Mouse (Mus musculus) right cerebral cortex, postnatal 14 days (tissue): ENCODE measurements around the gene Rmi2.
"Not testable (repeated sequence)": the region's sequence is repeated elsewhere in the genome, so short reads cannot be mapped to it uniquely, and the experiment has no call there.

ENCODE experiments used
- DNase-seq: peaks from one replicate; pipeline ENCODE4 v3.0.0; 2022

The Rmi2 gene

DNA sequence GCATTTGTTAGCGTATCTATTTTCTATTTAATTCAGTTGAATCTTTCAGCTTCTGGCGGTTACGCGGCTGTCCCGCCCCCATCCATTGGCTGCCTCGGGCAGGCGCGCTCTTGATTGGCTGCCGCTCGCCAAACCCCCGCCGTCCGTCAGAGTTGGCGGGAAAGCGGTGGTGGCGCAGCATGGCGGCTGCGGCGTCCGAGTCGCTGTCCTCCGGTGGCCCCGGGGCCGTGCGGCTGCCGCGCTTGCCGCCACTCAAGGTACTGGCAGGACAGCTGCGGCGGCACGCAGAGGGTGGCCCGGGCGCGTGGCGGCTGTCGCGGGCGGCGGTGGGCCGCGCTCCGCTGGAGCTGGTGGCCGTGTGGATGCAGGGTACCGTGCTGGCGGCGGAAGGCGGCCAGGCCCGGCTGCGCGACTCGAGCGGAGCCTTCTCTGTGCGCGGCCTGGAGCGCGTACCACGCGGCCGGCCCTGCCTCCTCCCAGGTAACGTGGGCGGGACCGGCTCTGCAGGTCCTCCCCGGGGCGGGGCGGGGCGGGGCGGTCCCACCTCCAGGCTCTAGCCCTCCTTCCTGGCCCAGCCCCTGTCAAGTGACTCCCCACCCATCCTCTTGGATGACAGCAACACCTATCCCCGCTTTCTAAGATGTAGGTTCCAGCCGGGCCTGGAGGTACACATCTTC lies at the start of gene Rmi2:
Gene Rmi2, plus strand, starts transcription at position 149 of the 677 bp plus-strand sequence.
- peak; percentile 84 for DNase-seq

DNA sequence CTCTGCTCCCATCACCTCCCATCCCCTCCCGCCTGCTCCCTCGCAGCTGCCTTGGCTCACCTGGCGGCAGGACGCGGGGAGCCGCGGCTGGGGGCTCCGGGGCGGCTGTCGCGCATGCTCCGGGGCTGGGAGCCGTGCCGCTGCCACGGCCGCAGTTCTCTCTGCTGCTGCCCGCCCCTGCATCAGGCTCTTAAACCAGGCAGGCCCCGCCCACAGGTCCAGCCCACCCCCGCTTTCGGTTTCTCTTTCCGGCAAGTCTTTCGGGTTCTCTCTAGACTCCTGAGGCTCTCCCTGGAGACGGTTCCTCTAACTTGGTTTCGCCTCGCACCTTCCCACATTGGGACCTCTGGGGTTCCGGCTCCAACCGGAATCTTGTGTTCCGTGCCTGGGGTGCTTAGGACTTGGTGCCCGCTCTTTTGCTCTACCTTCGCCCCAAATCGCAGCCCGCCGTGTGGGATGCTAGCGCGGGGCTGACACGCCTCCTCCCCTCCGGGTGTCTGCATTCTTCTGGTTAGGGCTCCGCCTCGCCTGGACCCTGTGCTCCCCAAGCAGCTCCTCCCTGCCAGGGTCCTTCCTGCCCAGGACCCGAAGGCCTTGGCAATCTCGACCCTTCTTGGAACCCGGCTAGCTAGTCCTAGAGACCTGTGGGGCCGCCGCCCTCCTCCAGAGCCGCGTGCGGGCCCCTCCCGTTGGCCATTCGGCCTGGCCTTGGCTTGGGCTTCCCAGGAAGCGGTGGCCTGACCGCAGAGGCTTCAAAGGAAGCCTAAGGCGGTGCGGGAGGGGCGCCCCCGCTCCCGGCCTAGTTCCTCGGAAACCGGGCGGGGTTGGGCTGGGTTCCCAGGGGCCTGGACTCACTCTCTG lies 49.3 kb upstream of the Rmi2 start, which contains the start of gene Socs1:
Gene Socs1, minus strand, starts transcription at position 166 of the 861 bp plus-strand sequence.
- DNase-seq = peak; percentile 78

DNA sequence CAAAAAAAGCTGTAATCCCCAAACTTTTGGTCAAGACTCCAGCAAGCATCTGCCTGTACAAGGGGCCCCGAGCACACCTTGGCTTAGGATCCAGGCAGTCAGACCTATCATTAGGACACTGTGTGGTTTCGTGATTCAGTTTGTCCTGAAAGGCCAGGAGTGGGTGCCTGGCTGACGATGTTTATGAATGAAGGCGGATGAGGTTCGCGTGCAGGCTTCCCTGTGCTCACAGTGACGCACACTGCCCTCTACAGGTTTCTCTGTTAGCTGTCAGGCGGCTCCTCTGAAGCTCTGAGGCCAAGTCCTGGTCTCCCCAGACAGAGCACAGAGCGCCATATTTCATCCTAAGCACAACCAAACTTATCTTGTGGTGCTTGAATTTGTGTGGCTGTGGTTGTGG lies 48.6 kb upstream of the Rmi2 start:
- peak; percentile 80 for DNase-seq

DNA sequence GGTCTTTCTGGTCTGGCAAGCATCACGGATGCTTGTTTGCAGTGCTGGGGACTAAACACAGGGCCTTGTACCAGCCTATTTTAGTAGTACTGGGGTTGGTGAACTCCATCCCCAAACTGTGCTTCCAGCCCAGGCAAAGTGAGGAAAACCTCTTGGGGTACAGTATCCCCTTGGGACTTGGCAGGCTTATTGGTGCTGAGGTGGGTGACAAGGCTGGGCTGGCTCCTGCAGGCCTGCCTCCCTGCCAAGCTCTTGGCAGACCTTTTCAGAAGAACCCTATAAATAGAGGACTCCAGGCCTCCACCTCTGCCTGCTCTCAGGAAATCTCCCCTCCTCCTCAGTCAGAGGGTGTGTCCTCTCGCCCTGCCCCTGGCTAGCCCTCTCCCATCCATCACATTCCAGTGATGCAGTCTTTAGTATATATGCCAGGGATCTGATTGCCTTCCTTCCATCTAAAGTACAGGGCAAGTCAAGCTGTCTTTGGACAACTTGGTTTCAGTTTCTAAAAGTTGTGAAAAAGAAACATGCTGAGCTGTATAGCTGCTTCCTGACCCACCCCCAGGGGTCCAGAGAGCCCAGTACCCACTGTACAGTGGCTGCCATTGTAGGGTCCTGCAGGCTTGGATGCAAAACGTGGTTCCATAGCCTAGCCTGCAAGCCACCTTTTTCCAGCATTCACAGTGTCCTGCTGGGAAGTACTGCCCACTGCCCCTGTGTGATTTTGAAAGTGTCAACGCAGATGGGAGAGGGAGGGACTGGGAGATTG lies 47.9 kb upstream of the Rmi2 start:
- no peak for DNase-seq

DNA sequence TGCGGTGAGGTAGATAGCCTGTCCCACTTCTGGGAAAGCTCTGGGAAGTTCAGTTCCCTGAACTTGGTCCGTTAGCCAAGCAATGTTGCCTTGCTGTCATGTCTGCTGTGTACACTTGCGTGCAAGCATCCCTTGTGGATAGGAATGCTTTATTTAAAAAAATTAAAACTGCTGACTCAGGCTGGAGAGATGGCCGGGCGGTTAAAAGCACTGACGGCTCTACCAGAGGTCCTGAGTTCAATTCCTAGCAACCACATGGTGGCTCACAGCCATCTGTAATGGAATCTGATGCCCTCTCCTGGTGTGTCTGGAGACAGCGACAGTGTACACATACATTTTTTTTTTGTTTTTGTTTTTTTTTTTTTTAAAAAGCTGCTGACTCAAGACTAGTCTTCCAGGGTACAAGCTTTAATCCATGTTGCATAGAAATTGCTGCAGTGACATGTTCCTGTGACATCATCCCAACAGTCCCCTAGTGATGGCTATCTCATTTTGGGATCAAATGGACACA lies 47.3 kb upstream of the Rmi2 start:
- no peak for DNase-seq

DNA sequence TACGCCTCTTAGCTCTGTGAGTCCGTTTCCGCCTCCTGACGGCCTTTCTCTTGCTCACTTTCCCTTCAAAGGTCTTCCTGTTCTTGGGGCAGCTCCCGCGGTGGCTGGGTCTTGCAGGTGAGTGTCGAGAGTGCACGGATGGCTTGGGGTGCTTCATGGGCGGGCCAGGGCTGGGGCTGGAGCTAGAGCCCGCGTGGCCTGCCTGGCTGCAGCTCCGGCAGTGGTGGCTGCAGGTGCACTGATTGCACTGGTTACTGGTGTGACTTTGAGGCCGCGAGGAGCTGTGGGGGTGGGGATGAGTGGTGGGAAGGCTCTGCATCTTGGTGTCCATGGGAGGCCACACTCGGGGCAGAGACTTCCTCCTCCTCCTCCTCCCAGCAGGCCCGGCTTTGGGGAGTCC lies 46.6 kb upstream of the Rmi2 start, which contains the start of gene Tnp2:
Gene Tnp2, minus strand, starts transcription at position 390 of the 400 bp plus-strand sequence.
- DNase-seq = no peak

DNA sequence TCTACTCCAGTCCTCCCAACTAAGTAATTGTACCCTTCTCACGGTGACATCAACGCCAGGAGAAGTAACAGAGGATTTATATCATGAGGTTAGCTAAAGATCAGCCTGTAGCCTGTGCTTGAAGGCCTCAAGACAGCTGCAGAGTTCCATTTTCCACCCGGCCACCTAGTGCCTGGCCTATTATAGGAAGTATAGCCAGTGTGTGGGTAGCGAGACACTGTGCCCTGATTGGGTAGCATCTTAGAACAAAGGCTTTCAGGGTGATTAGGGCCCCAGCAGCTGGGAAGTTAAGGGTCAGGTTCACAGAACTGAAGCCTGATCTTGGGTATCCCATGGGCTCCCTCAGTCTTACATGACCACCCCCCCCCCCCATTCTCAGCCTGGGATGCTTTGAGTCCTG lies 46.0 kb upstream of the Rmi2 start:
- no peak for DNase-seq

DNA sequence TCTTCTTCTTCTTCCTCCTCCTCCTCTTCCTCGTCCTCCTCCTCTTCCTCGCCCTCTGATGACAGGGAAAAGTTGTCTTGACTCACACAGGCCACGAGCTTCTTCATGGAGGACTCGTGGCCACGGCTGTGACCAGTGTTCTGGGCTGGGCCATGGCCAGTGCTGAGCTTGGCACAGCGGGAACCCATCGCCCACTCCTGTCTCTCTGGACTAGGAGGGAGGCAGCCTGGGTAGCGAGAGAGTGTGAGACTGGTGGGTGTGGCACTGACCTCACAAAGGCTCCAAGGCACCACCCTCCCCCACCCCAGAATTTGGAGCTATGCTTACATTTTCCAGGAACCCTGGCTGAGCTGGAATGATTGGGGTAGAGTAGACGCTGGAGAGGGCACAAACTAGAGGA lies 44.2 kb upstream of the Rmi2 start, which contains the start of gene Prm3:
Gene Prm3, minus strand, starts transcription at position 213 of the 400 bp plus-strand sequence.
- DNase-seq = no peak

DNA sequence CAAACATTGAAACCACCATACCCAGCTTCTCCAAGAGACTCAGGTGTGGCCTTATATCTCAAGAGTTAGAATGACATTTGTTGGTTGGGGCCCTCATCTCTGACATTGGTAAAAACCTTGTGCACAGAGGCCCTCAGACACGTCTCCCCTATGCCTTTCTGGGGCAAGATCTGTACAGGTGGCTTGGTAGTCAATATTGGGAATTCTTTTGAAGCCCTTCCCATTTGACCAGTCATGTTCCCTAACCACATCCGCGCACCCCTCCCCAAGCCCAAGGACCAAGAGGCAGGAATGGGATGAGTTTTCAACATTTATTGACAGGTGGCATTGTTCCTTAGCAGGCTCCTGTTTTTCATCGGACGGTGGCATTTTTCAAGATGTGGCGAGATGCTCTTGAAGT lies 38.8 kb upstream of the Rmi2 start, which contains the start of gene Prm2:
Gene Prm2, minus strand, starts transcription at position 101 of the 400 bp plus-strand sequence.
- no peak for DNase-seq

DNA sequence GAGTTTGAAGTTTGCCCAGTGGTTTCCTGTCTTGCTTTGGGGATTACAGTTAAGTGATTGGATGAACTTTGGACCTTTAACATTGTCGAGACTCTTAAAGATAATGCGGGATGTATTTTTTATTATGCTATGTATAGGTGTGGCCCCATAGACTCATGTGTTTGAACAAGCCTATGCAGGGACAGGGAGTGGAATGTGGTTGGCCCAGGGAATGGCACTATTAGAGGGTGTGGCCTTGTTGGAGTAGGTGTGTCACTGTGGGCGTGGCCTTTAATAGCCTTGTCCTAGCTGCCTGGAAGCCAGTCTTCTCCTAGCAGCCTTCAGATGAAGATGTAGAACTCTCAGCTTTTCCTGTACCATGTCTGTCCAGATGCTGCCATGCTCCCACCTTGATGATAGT lies 32.4 kb upstream of the Rmi2 start:
- DNase-seq = not testable (repeated sequence)

DNA sequence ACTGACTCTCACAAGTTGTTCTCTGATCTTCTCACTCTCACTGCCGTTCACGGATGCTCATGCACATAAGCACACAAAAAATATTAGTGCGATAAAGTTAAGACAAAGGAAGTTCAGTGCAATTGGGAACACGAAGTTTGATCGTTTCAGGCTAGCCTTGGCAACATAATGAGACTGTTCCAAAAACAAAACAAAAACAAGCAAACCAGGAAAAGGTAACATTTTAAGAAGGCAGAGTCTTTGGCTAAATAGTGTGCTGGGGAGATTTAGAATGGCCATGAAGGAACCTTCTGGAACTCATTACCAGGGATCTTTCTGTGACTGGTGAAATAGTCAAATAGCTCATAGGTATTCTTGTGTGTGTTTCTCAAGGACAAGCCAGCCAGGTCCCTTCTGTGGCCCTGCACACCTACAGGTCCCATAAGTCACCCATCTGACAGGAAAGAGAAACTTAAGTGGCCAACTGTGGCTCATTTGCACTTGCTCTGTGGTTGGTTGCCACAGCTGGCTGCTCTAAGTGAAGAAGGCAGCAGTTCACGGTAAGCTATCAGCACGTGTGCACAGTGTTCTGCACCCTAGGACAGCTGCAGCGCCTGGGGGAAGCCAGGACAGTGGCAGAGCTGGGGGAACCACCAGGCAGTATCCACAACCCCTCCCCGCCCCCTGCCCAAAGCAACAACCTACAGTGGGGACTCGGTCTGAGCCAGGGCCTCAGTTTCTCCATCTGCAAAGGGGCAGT lies 28.9 kb upstream of the Rmi2 start, which contains the start of gene Prm1:
Gene Prm1, minus strand, starts transcription at position 51 of the 739 bp plus-strand sequence.
- DNase-seq = no peak

DNA sequence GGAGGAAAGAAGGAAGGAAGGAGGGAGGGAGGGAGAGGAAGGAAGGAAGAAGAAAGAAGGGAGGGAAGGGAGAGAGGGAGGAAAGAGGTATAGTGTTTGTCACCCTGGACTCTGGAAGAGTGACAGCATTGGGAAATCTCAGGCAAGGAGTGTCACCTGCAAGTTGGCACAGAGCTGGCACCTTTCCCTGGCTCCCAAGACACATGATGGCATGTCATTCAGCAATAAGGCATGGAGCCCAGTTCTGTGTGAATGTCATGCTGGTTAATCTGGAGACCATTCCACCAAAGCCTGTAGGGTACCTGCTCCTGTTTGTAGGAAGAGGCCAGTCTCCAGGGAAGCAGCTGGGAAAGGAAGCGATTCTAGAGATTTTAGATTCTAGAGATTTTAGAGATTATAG lies 24.5 kb upstream of the Rmi2 start:
- DNase-seq = no peak

DNA sequence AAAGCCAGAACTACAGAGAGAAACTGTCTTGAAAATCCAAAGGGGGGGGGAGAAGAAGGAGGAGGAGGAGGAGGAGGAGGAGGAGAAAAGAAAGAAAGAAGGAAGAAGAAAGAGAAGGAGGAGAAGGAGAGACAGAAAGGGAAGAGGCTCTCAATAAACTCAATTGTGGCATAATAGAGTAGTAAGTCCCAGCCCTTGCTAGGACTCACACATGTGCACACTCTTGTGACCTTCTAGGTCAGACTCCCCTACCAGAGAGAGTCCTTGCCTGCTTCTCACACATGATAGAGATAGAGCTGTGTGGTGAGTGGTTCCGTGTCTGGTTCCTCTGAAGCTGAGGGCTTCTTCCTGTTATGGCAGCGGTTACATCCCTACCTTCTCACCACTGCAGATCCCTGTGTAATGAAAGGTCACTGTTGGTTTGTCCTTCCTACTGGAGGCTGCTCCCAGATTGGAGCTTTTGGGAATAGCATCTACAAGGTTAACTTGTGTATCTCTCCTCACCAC lies 21.9 kb upstream of the Rmi2 start, which contains the start of gene Gm11172:
Gene Gm11172, plus strand, starts transcription at position 51 of the 507 bp plus-strand sequence.
- no peak for DNase-seq

DNA sequence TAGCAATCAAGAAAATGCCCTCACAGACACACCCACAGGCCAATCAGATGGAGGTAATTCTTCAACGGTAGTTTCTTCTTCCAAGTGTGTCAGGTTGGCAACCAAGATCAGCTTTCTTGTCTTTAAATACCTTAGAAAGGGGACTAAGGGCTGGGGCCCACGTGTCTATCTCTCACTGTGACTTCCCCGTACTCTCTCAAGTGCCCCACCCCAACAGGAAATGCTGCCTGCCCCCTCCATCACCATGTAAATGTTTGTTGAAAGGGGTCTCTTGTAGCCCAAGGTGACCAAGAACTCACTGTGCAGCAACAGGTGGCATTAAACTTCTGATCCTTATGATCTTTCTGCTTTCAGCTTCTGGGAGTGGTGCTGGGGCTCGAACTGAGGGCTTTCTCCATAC lies 21.1 kb upstream of the Rmi2 start:
- no peak for DNase-seq

DNA sequence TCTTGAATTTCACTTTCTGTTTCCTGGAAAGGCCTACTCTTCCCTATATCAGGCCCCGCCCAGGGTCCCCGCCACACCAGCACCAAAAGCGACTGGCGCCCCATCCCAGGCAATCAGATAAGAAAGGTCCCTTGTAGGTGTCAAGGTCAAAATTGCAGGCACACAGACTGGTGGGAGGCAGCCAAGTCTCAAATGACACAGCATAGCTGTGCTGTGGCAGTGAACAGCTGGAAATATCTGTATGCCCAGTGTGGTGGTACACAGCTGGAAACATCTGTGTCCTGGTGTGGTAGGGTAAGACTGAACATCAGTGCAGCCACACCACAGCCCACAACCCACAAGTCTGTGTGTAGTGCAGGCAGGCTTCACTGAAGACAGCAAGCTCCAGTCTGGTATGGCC lies 20.0 kb upstream of the Rmi2 start:
- no peak for DNase-seq

DNA sequence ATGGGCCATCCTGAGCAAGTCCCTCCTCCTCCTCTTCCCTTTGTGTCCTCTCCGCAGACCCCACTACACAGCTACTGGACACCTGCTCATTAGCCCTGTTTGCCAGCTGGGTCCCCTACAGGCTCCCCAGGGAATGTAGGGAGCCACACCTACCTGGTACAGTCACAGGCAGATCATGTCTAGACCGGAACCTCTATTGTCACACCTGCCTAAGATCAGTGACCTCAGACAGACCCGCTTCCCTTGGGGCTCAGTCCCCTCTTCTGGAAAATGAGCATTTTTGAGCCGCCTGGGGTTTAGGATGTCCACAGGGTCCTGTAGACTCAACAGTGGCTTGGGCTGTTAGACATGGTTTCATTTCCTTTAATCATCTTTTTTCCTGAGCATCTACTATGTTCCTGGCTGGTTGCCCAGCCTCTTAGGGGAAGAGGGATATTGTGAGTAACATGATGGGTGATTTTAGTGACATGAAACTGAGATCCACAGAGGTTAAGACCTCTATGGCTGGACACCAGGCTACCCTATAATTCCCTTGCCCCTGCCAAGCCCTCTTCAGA lies 16.2 kb upstream of the Rmi2 start:
- DNase-seq = no peak

DNA sequence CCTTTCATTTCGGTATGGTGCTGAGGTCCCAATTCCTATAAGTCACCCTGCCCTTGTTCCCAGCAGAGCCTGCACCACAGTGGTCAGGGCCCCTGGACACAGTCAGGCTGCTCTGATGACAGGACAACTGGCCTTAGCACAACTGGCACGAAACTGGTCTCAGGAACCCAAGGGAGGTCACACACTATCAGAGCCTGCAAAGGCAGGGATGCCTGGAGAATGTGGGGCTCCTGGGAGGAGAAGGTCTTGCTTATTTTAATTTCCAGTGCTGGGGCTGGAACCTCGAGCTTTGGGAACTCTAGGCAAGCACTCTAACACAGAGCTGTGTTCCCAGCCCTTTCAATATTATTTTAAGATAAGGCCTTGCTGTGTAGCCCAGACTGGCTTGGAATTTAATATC lies 14.9 kb upstream of the Rmi2 start:
- DNase-seq = no peak

DNA sequence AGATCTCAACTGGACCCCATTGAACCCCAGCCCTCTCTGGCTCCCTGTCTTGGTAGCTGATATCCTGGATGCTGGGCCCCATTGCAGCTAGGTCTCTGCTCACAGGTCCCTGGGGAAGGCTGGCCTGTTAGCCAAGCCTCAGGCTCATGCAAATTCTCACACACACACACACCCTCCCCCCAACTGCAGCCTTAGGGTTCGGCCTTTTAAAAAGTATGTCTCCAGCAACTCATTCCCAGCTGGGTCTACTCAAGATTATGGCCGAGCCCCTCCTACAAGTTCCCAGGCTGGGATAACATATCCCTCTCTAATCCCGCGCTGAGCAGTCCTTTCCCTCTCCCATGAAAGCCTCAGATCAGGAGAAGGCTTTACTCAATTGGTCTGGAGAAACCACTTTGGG lies 13.5 kb upstream of the Rmi2 start:
- no peak for DNase-seq

DNA sequence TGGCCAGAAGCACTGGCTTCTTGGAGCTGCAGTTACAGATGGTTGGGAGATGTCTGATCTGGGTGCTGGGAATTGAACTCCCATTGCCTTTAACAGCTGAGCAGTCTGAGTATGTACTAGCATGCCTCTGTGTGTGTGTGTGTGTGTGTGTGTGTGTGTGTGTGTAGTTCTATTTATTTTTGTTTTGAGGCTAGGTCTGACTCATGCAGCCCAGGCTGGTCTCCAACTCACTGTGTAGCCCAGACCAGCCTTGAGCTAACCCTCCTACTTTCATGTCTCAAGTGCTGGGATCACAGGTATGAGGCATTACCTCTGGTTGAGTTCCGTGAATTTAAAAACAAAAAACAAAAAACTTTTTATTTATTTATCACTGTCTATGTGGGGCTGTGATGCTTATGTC lies 10.3 kb upstream of the Rmi2 start:
- DNase-seq = no peak

DNA sequence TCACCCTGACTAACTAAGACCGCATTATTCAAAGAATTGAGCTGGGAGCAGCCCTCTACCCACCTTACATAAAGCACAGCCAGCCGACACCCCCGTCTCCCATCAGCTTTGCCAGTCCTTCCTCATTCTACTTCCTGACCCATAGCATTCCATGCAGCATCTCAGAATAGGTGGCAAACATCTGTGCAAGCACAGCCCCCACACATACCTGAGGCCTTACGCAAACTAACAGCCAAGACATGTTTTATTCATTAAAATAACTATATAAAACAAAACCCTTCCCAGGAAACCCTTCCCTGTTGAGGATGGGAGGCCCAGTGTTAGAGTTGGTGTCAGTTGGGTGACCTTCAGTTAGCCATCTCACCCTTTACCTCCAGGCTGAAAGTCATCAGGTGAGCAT lies 9.0 kb upstream of the Rmi2 start:
- DNase-seq = no peak

DNA sequence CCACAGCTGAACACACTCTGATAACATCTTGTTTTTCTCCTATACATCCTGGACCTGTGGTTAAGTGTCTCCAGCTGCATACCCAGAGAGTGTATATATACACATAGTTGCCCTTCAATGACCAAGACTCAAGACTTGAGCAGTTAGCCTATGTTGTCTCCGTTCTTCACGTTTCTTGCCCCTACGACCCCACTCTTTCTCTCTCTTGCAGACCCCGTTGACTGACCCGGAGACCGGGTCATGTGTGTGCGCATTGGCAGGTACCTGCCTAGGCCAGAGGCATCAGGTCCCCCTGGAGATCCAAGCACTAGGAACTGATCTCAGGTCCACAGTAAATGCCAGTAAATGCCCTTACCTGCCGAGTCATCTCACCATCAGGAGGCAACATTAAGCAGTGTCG lies 7.6 kb upstream of the Rmi2 start:
- DNase-seq = no peak
